ENCODE assay signal across 7 mouse cellular contexts in genomic region chr4:74014048-74014500, GRCm38 (mm10). TPM values are rescaled to one million over a fixed set of nuclear protein-coding genes. Genes with fewer than 3 reads are reported as not detected.
A peak's percentile ranks its signal among the peaks of the same experiment; 100 is the strongest.
DNase-seq lines count a peak whose midpoint lies in the region; ATAC-seq and TF ChIP-seq lines count a peak whose summit lies in the region.

No protein-coding gene starts in this region.

- TF ChIP-seq CTCF in embryonic fibroblast, embryonic 13.5 days (IDR thresholded peaks at IDR 0.05; ENCODE audit: borderline replicate concordance, insufficient read depth, low read length) = no peak
- no peak for TF ChIP-seq CTCF in midbrain, postnatal 0 days (IDR thresholded peaks at IDR 0.05)

- no peak overlapping the region for H3K27ac ChIP-seq in liver, embryonic 11.5 days (ENCODE audit: low read depth, low read length)
- H3K27ac ChIP-seq in embryonic fibroblast, embryonic 13.5 days (ENCODE audit: insufficient read depth, low read length) = no peak overlapping the region
- H3K27ac ChIP-seq in intestine, embryonic 16.5 days (ENCODE audit: low read length) = no peak overlapping the region
- peak overlapping the region; percentile 93 for H3K27ac ChIP-seq in midbrain, postnatal 0 days (ENCODE audit: low read depth, low read length)

- H3K4me2 ChIP-seq in liver, embryonic 11.5 days = peak overlapping the region; percentile 71
- peak overlapping the region; percentile 95 for H3K4me2 ChIP-seq in intestine, embryonic 16.5 days (ENCODE audit: low read depth, low read length)
- peak overlapping the region; percentile 68 for H3K4me2 ChIP-seq in midbrain, postnatal 0 days (ENCODE audit: low read depth, low read length, poor library complexity, severe bottlenecking)

- TF ChIP-seq POLR2A in embryonic fibroblast, embryonic 13.5 days (IDR thresholded peaks at IDR 0.05; ENCODE audit: low read depth, low read length) = no peak

- no peaks in the 10 kb centered on the region for H3K36me3 ChIP-seq in liver, embryonic 11.5 days (ENCODE audit: control insufficient read depth, insufficient read depth, low read length)
- no peaks in the 10 kb centered on the region for H3K36me3 ChIP-seq in intestine, embryonic 16.5 days (ENCODE audit: control insufficient read depth, insufficient read depth, low read length)
- H3K36me3 ChIP-seq in midbrain, postnatal 0 days (ENCODE audit: insufficient read depth, low read length) = no peaks in the 10 kb centered on the region

- 10% methylated on average over 11 of the region's 11 CpGs for WGBS in liver, embryonic 11.5 days
- WGBS in intestine, embryonic 16.5 days = 13% methylated on average over 11 of the region's 11 CpGs
- 5% methylated on average over 11 of the region's 11 CpGs for WGBS in midbrain, postnatal 0 days

- H3K27me3 ChIP-seq in liver, embryonic 11.5 days (replicated peaks; ENCODE audit: control insufficient read depth, insufficient read depth, low read length) = peaks cover 11% of the 10 kb centered on the region
- H3K27me3 ChIP-seq in intestine, embryonic 16.5 days (replicated peaks; ENCODE audit: control insufficient read depth, insufficient read depth, low read length) = no peaks in the 10 kb centered on the region; the same call in 1 of the 2 replicates
- H3K27me3 ChIP-seq in midbrain, postnatal 0 days (ENCODE audit: insufficient read depth, low read length) = no peaks in the 10 kb centered on the region

- peak overlapping the region; percentile 46; the same call in 1 of the 2 replicates for H3K4me3 ChIP-seq in liver, embryonic 11.5 days (ENCODE audit: low read depth, low read length)
- H3K4me3 ChIP-seq in embryonic fibroblast, embryonic 13.5 days (ENCODE audit: insufficient read depth, low read length) = peak overlapping the region; percentile 46
- H3K4me3 ChIP-seq in intestine, embryonic 16.5 days (ENCODE audit: low read length) = peak overlapping the region; percentile 52
- peak overlapping the region; percentile 61 for H3K4me3 ChIP-seq in midbrain, postnatal 0 days (ENCODE audit: low read depth, low read length)

- H3K9me3 ChIP-seq in liver, embryonic 11.5 days (ENCODE audit: control insufficient read depth, low read length) = no peaks in the 10 kb centered on the region
- H3K9me3 ChIP-seq in intestine, embryonic 16.5 days (ENCODE audit: control insufficient read depth, low read length) = no peaks in the 10 kb centered on the region
- no peaks in the 10 kb centered on the region for H3K9me3 ChIP-seq in midbrain, postnatal 0 days (ENCODE audit: low read length)

- ATAC-seq in liver, embryonic 11.5 days (replicated peaks; ENCODE audit: low FRiP score) = peak; percentile 39; the same call in 1 of the 2 replicates
- no peak; the same call in 1 of the 2 replicates for ATAC-seq in intestine, embryonic 16.5 days
- no peak for ATAC-seq in midbrain, postnatal 0 days (ENCODE audit: low FRiP score)
- no peak for ATAC-seq in megakaryocyte-erythroid progenitor cell, adult 5-6 weeks (replicated peaks; ENCODE audit: low FRiP score, low TSS enrichment, poor library complexity, severe bottlenecking)

- H3K9ac ChIP-seq in liver, embryonic 11.5 days (ENCODE audit: low read depth, low read length) = no peak overlapping the region
- no peak overlapping the region for H3K9ac ChIP-seq in intestine, embryonic 16.5 days (ENCODE audit: low read depth, low read length)
- H3K9ac ChIP-seq in midbrain, postnatal 0 days (replicated peaks; ENCODE audit: low read length, poor library complexity, severe bottlenecking) = peak overlapping the region; percentile 89

- peak; percentile 32 for DNase-seq in liver, embryonic 11.5 days (ENCODE audit: low spot score)
- DNase-seq in liver = no peak
- peak; percentile 21 for DNase-seq in midbrain, postnatal 0 days (ENCODE audit: low spot score)
- DNase-seq in gastrocnemius, postnatal 25 days = no peak

- no peaks in the 10 kb centered on the region for H3K4me1 ChIP-seq in liver, embryonic 11.5 days (replicated peaks; ENCODE audit: control insufficient read depth, insufficient read depth, low read length)
- H3K4me1 ChIP-seq in embryonic fibroblast, embryonic 13.5 days (ENCODE audit: control insufficient read depth, insufficient read depth, low read length) = peaks cover 5% of the 10 kb centered on the region
- H3K4me1 ChIP-seq in intestine, embryonic 16.5 days (ENCODE audit: control insufficient read depth, insufficient read depth, low read length) = 0 out of 2 replicates have a peak, but pooled peaks cover 2% of the 10 kb centered on the region
- no peaks in the 10 kb centered on the region; the same call in 1 of the 2 replicates for H3K4me1 ChIP-seq in midbrain, postnatal 0 days (ENCODE audit: insufficient read depth, low read length)

RNA-seq across cellular contexts. Expression of gene Frmd3, which starts 0.8 kb away (rescaled TPM):
- 0.19 and 0.21 TPM in 2 replicates for polyA plus RNA-seq in liver, embryonic 11.5 days (2014; fragmentation: Nextera tagmentation; extraction: Ambion mirVana)
- 0.63 and 1.6 TPM in 2 replicates for polyA plus RNA-seq in embryonic fibroblast, embryonic 13.5 days (2011; ENCODE audit: insufficient read length, low read depth, missing spikeins)
- polyA plus RNA-seq in intestine, embryonic 16.5 days (2015; fragmentation: Nextera tagmentation; extraction: Ambion mirVana) = 0.35 and 0.49 TPM in 2 replicates
- 21.8 and 27.8 TPM in 2 replicates for total RNA-seq in midbrain, postnatal 0 days (2014; rRNA removed)
- polyA plus RNA-seq in midbrain, postnatal 0 days (2015; fragmentation: Nextera tagmentation; extraction: Ambion mirVana) = 24.1 and 27.6 TPM in 2 replicates
- total RNA-seq in megakaryocyte-erythroid progenitor cell, adult 5-6 weeks (2014; fragmentation: Nextera tagmentation) = not detected in 2 replicates
- not detected in 2 replicates for total RNA-seq in megakaryocyte-erythroid progenitor cell, adult 5-6 weeks (2017)
- total RNA-seq in gastrocnemius, postnatal 25 days (2021) = under 1 TPM; 0.56 to 0.61 TPM

Comparison
In these comparisons a context has a peak if more than half of its experiments do, and no peak if none do; other contexts are left out.
1. DNase-seq: peak in liver, embryonic 11.5 days (single experiment) and midbrain, postnatal 0 days (single experiment); none in liver (single experiment) and gastrocnemius, postnatal 25 days (single experiment).
2. Peak in every context shown above with its lines, with median percentiles within 50 percentile points of each other: H3K4me2 ChIP-seq and H3K4me3 ChIP-seq.